Mouse (Mus musculus): ENCODE results near the gene Lrpprc. TPM values are rescaled to one million over a fixed set of nuclear protein-coding genes. Genes with fewer than 3 reads are reported as not detected.

The Lrpprc gene
- polyA plus RNA-seq, 1 experiment = 42.6 TPM

GRCm38 (mm10) chr17:84728201-84728911 lies 62.2 kb downstream of the Lrpprc start:
- Histone ChIP-seq H3K4me3 (ENCODE audit: insufficient read depth, low read length) (no peak overlapping the region), H3K27ac (ENCODE audit: insufficient read depth, low read length) (no peak overlapping the region), H3K4me1 (ENCODE audit: control insufficient read depth, insufficient read depth, low read length) (no peaks in the 10 kb centered on the region)
- no peak for TF ChIP-seq POLR2A (IDR thresholded peaks at IDR 0.05; ENCODE audit: low read depth, low read length)

- Histone ChIP-seq H3K4me3 (ENCODE audit: insufficient read depth, low read length) (no peak overlapping the region), H3K4me1 (ENCODE audit: control insufficient read depth, insufficient read depth, low read length) (no peaks in the 10 kb centered on the region), H3K27ac (ENCODE audit: insufficient read depth, low read length) (no peak overlapping the region)
- TF ChIP-seq POLR2A (IDR thresholded peaks at IDR 0.05; ENCODE audit: low read depth, low read length) = no peak
- TF ChIP-seq CTCF (IDR thresholded peaks at IDR 0.05; ENCODE audit: borderline replicate concordance, insufficient read depth, low read length) = no peak
Observed at GRCm38 (mm10) chr17:84725163-84725562, 65.4 kb downstream of the Lrpprc start.

- Histone ChIP-seq H3K4me3 (ENCODE audit: insufficient read depth, low read length) (no peak overlapping the region), H3K4me1 (ENCODE audit: control insufficient read depth, insufficient read depth, low read length) (no peaks in the 10 kb centered on the region), H3K27ac (ENCODE audit: insufficient read depth, low read length) (no peak overlapping the region)
- TF ChIP-seq POLR2A (IDR thresholded peaks at IDR 0.05; ENCODE audit: low read depth, low read length) = no peak
- TF ChIP-seq CTCF (IDR thresholded peaks at IDR 0.05; ENCODE audit: borderline replicate concordance, insufficient read depth, low read length) = no peak
Observed at GRCm38 (mm10) chr17:84724028-84724427, 66.6 kb downstream of the Lrpprc start.

- TF ChIP-seq CTCF (IDR thresholded peaks at IDR 0.05; ENCODE audit: borderline replicate concordance, insufficient read depth, low read length) (no peak), POLR2A (IDR thresholded peaks at IDR 0.05; ENCODE audit: low read depth, low read length) (no peak)
- Histone ChIP-seq H3K4me1 (ENCODE audit: control insufficient read depth, insufficient read depth, low read length) (0 out of 2 replicates have a peak, but pooled peaks cover 5% of the 10 kb centered on the region), H3K27ac (ENCODE audit: insufficient read depth, low read length) (no peak overlapping the region), H3K4me3 (ENCODE audit: insufficient read depth, low read length) (no peak overlapping the region)
Observed at GRCm38 (mm10) chr17:84719105-84719504, 71.5 kb downstream of the Lrpprc start.

GRCm38 (mm10) chr17:84717416-84717815 lies 73.2 kb downstream of the Lrpprc start:
- TF ChIP-seq CTCF (IDR thresholded peaks at IDR 0.05; ENCODE audit: borderline replicate concordance, insufficient read depth, low read length) (no peak), POLR2A (IDR thresholded peaks at IDR 0.05; ENCODE audit: low read depth, low read length) (no peak)
- H3K27ac ChIP-seq (ENCODE audit: insufficient read depth, low read length) = no peak overlapping the region
- H3K4me1 ChIP-seq (ENCODE audit: control insufficient read depth, insufficient read depth, low read length) = 0 out of 2 replicates have a peak, but pooled peaks cover 5% of the 10 kb centered on the region
- no peak overlapping the region for H3K4me3 ChIP-seq (ENCODE audit: insufficient read depth, low read length)

GRCm38 (mm10) chr17:84716252-84716872 lies 74.2 kb downstream of the Lrpprc start:
- no peak for TF ChIP-seq CTCF (IDR thresholded peaks at IDR 0.05; ENCODE audit: borderline replicate concordance, insufficient read depth, low read length)
- TF ChIP-seq POLR2A (IDR thresholded peaks at IDR 0.05; ENCODE audit: low read depth, low read length) = no peak
- H3K27ac ChIP-seq (ENCODE audit: insufficient read depth, low read length) = no peak overlapping the region
- 0 out of 2 replicates have a peak, but pooled peaks cover 5% of the 10 kb centered on the region for H3K4me1 ChIP-seq (ENCODE audit: control insufficient read depth, insufficient read depth, low read length)

GRCm38 (mm10) chr17:84714930-84715329 lies 75.7 kb downstream of the Lrpprc start:
- H3K4me1 ChIP-seq (ENCODE audit: control insufficient read depth, insufficient read depth, low read length) = 0 out of 2 replicates have a peak, but pooled peaks cover 5% of the 10 kb centered on the region
- TF ChIP-seq POLR2A (IDR thresholded peaks at IDR 0.05; ENCODE audit: low read depth, low read length) = no peak
- no peak for TF ChIP-seq CTCF (IDR thresholded peaks at IDR 0.05; ENCODE audit: borderline replicate concordance, insufficient read depth, low read length)
- no peak overlapping the region for H3K4me3 ChIP-seq (ENCODE audit: insufficient read depth, low read length)
- no peak overlapping the region for H3K27ac ChIP-seq (ENCODE audit: insufficient read depth, low read length)

More at GRCm38 (mm10) chr17:84716252-84716872, 74.2 kb downstream of the Lrpprc start:
- H3K4me3 ChIP-seq (ENCODE audit: insufficient read depth, low read length) = no peak overlapping the region

- no peak overlapping the region for H3K4me3 ChIP-seq (ENCODE audit: insufficient read depth, low read length)
- no peak overlapping the region for H3K27ac ChIP-seq (ENCODE audit: insufficient read depth, low read length)
- TF ChIP-seq CTCF (IDR thresholded peaks at IDR 0.05; ENCODE audit: borderline replicate concordance, insufficient read depth, low read length) (no peak), POLR2A (IDR thresholded peaks at IDR 0.05; ENCODE audit: low read depth, low read length) (no peak)
- 0 out of 2 replicates have a peak, but pooled peaks cover 5% of the 10 kb centered on the region for H3K4me1 ChIP-seq (ENCODE audit: control insufficient read depth, insufficient read depth, low read length)
Observed at GRCm38 (mm10) chr17:84713563-84714164, 76.9 kb downstream of the Lrpprc start.

- no peak overlapping the region for H3K4me3 ChIP-seq (ENCODE audit: insufficient read depth, low read length)
- TF ChIP-seq POLR2A (IDR thresholded peaks at IDR 0.05; ENCODE audit: low read depth, low read length) = no peak
- no peak for TF ChIP-seq CTCF (IDR thresholded peaks at IDR 0.05; ENCODE audit: borderline replicate concordance, insufficient read depth, low read length)
- no peaks in the 10 kb centered on the region for H3K4me1 ChIP-seq (ENCODE audit: control insufficient read depth, insufficient read depth, low read length)
- no peak overlapping the region for H3K27ac ChIP-seq (ENCODE audit: insufficient read depth, low read length)
Observed at GRCm38 (mm10) chr17:84709403-84709851, 81.2 kb downstream of the Lrpprc start.

- Histone ChIP-seq H3K4me1 (ENCODE audit: control insufficient read depth, insufficient read depth, low read length) (no peaks in the 10 kb centered on the region), H3K4me3 (ENCODE audit: insufficient read depth, low read length) (no peak overlapping the region), H3K27ac (ENCODE audit: insufficient read depth, low read length) (no peak overlapping the region)
- TF ChIP-seq POLR2A (IDR thresholded peaks at IDR 0.05; ENCODE audit: low read depth, low read length) = no peak
- TF ChIP-seq CTCF (IDR thresholded peaks at IDR 0.05; ENCODE audit: borderline replicate concordance, insufficient read depth, low read length) = no peak
Observed at GRCm38 (mm10) chr17:84708818-84709217, 81.8 kb downstream of the Lrpprc start.
